7 mouse cellular contexts compared by ENCODE assay signal in genomic region chr5:5343267-5343666, GRCm38 (mm10).
DNase-seq lines count a peak whose midpoint lies in the region; ATAC-seq lines count a peak whose summit lies in the region.

No protein-coding gene starts in this region.

- H3K9me3 ChIP-seq in embryonic facial prominence, embryonic 13.5 days = no peaks in the 10 kb centered on the region
- H3K9me3 ChIP-seq in heart, embryonic 12.5 days (replicated peaks) = no peaks in the 10 kb centered on the region
- H3K9me3 ChIP-seq in stomach, embryonic 15.5 days = no peaks in the 10 kb centered on the region

- WGBS in embryonic facial prominence, embryonic 13.5 days = 48% methylated on average over 2 of the region's 2 CpGs
- 18% methylated on average over 2 of the region's 2 CpGs for WGBS in heart, embryonic 12.5 days
- WGBS in stomach, embryonic 15.5 days = 43% methylated on average over 2 of the region's 2 CpGs

- H3K27me3 ChIP-seq in embryonic facial prominence, embryonic 13.5 days = no peaks in the 10 kb centered on the region
- H3K27me3 ChIP-seq in heart, embryonic 12.5 days (replicated peaks) = no peaks in the 10 kb centered on the region
- H3K27me3 ChIP-seq in stomach, embryonic 15.5 days (replicated peaks) = no peaks in the 10 kb centered on the region

- no peak for ATAC-seq in embryonic facial prominence, embryonic 13.5 days (ENCODE audit: insufficient number of reproducible peaks, insufficient read depth, low FRiP score, low TSS enrichment, low read depth)
- ATAC-seq in heart, embryonic 12.5 days (ENCODE audit: insufficient number of reproducible peaks, low FRiP score) = peak; percentile 66
- ATAC-seq in stomach, embryonic 15.5 days (ENCODE audit: insufficient read depth, low FRiP score, low read depth) = 0 out of 2 replicates have a peak, but pooled peaks have one; percentile 39

- H3K4me1 ChIP-seq in embryonic facial prominence, embryonic 13.5 days = peaks cover 28% of the 10 kb centered on the region
- H3K4me1 ChIP-seq in heart, embryonic 12.5 days (replicated peaks) = peaks cover 37% of the 10 kb centered on the region
- H3K4me1 ChIP-seq in stomach, embryonic 15.5 days = peaks cover 21% of the 10 kb centered on the region

- H3K36me3 ChIP-seq in embryonic facial prominence, embryonic 13.5 days = no peaks in the 10 kb centered on the region
- H3K36me3 ChIP-seq in heart, embryonic 12.5 days = no peaks in the 10 kb centered on the region
- H3K36me3 ChIP-seq in stomach, embryonic 15.5 days = no peaks in the 10 kb centered on the region

- no peak overlapping the region for H3K4me3 ChIP-seq in embryonic facial prominence, embryonic 13.5 days
- no peak overlapping the region for H3K4me3 ChIP-seq in heart, embryonic 12.5 days
- no peak overlapping the region for H3K4me3 ChIP-seq in stomach, embryonic 15.5 days (replicated peaks)

- no peak overlapping the region for H3K9ac ChIP-seq in embryonic facial prominence, embryonic 13.5 days
- no peak overlapping the region for H3K9ac ChIP-seq in heart, embryonic 12.5 days
- H3K9ac ChIP-seq in stomach, embryonic 15.5 days = no peak overlapping the region

- H3K27ac ChIP-seq in embryonic facial prominence, embryonic 13.5 days = 0 out of 2 replicates have a peak overlapping the region, but pooled peaks have one; percentile 34
- peak overlapping the region; percentile 89 for H3K27ac ChIP-seq in heart, embryonic 12.5 days (ENCODE audit: poor library complexity, severe bottlenecking)
- peak overlapping the region; percentile 59; the same call in 1 of the 2 replicates for H3K27ac ChIP-seq in stomach, embryonic 15.5 days

- peak; percentile 99 for DNase-seq in adipocyte (ENCODE audit: low spot score)
- DNase-seq in lung, adult 18-20 months = peak; percentile 32 to 55
- DNase-seq in thymus, postnatal 4 days = no peak
- DNase-seq in cerebellum, postnatal 4 days (ENCODE audit: low spot score in 2 of 2) = no peak

- no peak overlapping the region for H3K4me2 ChIP-seq in embryonic facial prominence, embryonic 13.5 days
- H3K4me2 ChIP-seq in heart, embryonic 12.5 days = no peak overlapping the region
- no peak overlapping the region for H3K4me2 ChIP-seq in stomach, embryonic 15.5 days

Comparison
In these comparisons a context has a peak if more than half of its experiments do, and no peak if none do; other contexts are left out.
1. DNase-seq: peak in adipocyte (single experiment) and lung, adult 18-20 months (2 of 2); none in thymus, postnatal 4 days (single experiment) and cerebellum, postnatal 4 days (0 of 2).
2. H3K27ac ChIP-seq: peak in every context shown above with its lines; median percentile 89 in heart, embryonic 12.5 days; 59 in stomach, embryonic 15.5 days; 34 in embryonic facial prominence, embryonic 13.5 days.